Mouse (Mus musculus) left cerebral cortex, adult 9 months (tissue): ENCODE measurements at regions not wholly inside any gene's neighbourhood (a gene's known extent, or its start where the extent isn't known, plus 50 kb on each side); places are given as distances from the start of the nearest gene placed in this dataset.

Experiments used
- DNase-seq, 2 experiments: peaks; one replicate each; pipeline ENCODE4 v3.0.0; 2022; ENCODE audit warnings: low spot score in 2 of 2

- DNase-seq = peak in 1 of 2 experiments; percentile 47
Measured at GRCm38 (mm10) chrX:158920217-158920616, 289.9 kb upstream of the Rps6ka3 start.

- DNase-seq = no peak
Measured at GRCm38 (mm10) chrX:158921424-158921823, 288.7 kb upstream of the Rps6ka3 start.

GRCm38 (mm10) chrX:158921838-158922450, 288.2 kb upstream of the Rps6ka3 start:
- DNase-seq = peak in 1 of 2 experiments; percentile 88

GRCm38 (mm10) chrX:158923081-158923561, 287.0 kb upstream of the Rps6ka3 start:
- peak; percentile 72 to 80 for DNase-seq

DNA sequence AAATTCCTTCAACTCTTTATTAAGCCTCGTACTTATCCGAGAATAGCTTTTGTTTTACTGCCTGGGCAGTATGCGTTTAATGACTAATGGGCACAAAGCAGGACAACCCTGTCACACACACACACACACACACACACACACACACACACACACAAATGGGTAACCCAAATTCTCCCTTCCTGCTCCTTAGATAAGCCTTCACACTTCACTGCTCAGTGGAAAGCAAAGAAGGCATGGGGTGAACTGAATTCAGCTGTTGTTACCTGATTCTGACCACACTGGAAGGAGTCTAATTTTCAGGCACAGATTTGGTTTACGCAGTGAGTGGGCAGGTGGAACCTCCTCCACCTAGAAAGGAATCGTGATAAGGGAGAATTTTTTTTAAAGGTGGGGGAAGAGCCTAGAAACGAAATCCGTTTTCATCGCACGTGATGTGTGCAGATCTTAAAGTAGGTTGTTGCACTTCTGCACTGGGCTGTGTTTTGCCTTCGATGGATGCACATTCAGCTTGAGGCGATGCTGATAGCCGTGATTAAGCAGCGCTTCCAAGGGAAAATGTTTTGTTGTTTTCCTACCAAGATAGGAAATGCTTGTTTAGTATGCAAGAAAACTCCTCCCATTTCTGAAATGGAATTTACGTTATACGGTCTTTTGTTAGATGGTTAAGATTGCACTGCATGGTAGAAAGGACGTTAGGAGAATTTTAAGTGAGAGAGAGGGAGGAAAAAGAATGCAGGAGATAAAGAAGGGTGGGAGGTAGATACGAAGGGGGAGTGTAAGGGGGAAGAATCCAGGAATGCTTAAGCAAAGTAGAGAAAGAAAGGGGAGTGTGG, 286.2 kb upstream of the Rps6ka3 start:
- peak in 1 of 2 experiments; percentile 30 for DNase-seq

GRCm38 (mm10) chrX:158924490-158925398, 285.4 kb upstream of the Rps6ka3 start:
- peak in 1 of 2 experiments; percentile 22 for DNase-seq

DNA sequence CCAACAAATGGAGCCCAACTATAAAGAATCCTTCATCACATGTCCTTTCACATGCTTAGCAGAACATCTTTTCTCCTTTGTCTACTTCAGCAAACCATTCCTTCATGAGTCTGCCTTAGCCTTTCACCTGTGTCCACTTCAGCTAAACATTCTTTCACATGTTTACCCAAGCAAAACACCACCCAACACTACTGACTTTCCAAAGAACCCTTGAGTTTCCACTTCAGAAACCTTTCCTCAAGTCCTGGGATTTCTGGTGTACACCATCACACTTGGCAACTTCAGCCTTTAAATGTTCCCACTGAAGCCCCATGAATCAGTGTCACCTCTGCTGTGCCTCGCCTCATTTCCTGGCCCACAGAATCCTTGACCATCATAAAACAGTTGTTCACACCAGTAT, 278.2 kb upstream of the Rps6ka3 start:
- DNase-seq = no peak

GRCm38 (mm10) chrX:158947191-158947590, 262.9 kb upstream of the Rps6ka3 start:
- no peak for DNase-seq

- peak in 1 of 2 experiments; percentile 26 for DNase-seq
Measured at GRCm38 (mm10) chrX:158971726-158972125, 238.4 kb upstream of the Rps6ka3 start.

DNA sequence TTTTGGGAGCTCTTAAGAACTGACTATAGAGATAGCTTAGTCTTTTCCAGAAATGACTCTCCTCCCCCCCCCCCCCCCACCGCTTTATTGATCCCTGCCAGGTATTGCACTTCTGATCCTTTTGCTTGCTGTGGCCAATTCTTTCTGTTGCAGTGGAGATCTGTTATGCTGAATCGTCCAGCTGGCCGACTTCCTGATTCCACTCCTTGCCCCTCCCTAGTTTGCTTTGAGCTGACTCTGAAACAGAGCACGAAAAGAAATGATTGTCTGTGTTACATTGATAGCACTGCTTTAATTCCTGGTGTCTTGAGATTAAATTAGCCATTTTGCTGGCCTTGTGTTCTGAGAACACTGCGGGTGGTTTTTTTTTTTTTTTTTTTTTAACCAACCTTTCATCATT, 233.5 kb upstream of the Rps6ka3 start:
- no peak for DNase-seq

DNA sequence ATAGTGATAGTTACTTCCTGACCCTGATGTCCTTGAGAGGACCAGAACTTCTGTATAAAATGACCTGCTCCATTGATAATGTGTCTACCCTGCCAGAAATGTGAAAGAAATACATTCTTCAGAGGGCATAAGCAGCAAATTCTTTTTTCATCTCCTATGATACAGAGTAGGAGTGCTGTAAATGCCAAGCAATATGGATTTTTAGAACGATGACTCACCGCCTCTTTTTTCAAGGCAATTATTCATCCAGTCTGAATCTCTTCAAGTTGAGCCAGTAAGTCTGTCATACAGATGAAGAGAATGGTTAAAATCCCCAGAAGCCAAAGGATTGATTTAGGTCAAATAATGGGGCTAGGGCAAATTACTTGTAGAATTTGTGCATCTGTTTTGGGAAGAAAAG, 225.4 kb upstream of the Rps6ka3 start:
- DNase-seq = peak in 1 of 2 experiments; percentile 18

GRCm38 (mm10) chrX:158987676-158988075, 222.4 kb upstream of the Rps6ka3 start:
- DNase-seq = no peak

DNA sequence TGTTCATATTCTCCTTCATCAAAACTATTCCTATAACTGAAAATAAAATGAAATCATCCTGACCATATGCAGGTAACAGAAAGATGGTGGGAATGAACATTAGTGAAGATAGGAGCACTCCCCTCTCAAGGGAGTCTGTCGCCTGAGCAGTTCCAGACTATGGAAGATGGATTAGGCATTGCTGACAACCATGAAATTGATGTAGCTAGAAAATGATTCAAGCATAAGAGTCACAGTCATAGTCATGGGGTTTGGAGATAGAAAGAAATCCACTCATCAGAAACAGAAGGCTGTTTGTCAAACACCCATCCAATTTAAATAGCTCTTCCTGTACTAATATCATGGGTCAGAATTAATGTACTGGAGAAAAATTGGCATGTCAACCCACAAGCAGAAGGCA, 191.2 kb upstream of the Rps6ka3 start:
- DNase-seq = no peak

DNA sequence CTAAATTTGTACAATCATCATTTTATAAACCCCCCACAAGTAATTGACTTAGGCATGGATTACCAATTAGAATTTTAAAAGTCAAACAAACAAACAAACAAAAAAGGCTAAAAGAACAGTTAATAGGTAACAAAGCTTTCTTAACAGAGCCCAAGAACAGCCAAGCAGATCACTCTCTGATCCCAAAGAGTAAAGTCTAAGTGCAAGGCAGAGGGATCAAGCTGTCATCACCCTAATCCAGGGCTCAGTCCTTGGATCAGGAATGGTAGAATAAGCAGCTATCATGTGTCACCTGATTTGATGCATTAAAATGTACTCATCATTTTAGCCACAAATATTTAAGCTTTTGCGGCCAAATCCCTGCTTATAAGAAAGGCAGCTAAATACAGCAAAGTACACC, 183.8 kb upstream of the Rps6ka3 start:
- DNase-seq = no peak

DNA sequence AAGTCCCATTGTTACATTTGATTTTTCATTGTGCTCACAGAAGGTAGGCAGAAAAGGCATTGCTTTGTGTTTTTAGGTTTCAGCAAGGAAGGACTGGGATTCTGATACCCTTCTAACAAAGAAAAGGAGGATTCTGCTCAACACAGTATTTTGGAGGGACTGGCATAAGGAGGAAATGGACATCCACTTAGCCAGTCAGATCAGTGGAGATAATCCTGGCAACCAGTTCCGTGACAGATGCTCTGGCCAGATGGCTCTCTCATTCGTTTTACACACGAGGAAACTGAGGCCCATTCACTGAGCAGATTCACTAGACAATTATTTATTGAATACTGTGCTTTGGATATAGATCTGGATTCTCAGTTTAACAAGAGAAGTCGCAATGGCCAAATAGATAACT, 178.2 kb upstream of the Rps6ka3 start:
- no peak for DNase-seq

- DNase-seq = peak in 1 of 2 experiments; percentile 28
Measured at GRCm38 (mm10) chrX:159043432-159043831, 166.7 kb upstream of the Rps6ka3 start.

DNA sequence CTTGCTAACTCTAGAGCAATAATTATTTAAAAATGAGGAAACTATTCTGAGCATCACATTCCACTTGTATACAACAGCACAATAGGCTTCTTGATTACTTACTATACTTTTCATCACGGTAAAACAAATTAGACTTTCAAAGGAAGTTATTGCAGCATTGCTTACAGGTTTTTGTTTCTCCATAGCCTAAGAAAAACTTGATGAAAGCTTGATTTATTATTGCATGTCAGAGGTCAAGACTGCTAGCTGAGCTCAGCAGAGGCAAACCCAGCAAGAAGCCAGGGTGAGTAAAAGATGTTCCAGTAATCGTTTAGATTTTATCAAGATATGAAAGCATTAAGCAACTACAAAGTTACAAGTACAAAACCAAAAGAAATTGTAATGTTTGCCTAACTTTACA, 162.2 kb upstream of the Rps6ka3 start:
- DNase-seq = no peak

- no peak for DNase-seq
Measured at GRCm38 (mm10) chrX:159055689-159056461, 154.2 kb upstream of the Rps6ka3 start.

DNA sequence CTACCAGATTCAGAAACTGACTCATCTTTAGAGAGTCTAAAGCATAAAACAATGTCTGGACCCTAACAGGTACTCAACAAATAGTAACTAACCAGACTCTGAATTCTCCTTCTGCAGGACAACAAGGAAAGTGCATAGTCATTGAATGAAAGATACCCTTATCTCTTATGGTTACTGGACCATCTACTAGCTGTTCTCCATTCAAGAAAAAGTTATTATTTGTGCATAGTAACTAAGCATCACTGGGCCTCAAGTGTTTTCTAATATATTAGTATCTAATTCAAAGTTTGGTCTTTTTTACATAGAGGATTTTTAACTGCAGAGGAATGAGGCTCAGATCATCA, 153.7 kb upstream of the Rps6ka3 start:
- DNase-seq = no peak

GRCm38 (mm10) chrX:159058931-159059330, 151.2 kb upstream of the Rps6ka3 start:
- no peak for DNase-seq

DNA sequence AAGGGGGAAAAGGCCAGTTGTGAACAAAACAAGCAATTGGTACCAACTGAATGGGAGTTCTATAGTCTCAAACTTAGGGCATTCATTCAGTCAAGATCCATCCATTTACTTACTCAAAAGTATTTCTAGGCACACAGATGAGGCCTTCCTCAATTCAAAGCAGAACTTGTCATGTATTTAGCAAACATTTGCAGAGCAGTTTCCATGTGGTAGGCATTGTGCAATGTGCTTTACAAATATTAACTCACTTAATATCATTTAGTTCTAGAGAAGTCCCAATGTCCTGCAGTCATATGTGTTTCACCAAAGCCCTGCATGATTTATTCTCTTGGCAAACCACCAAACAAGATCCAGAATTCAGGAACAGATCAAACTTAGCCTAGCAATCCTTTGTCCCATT, 148.8 kb upstream of the Rps6ka3 start:
- no peak for DNase-seq
